Mouse (Mus musculus) neural tube, embryonic 14.5 days (tissue): Measurements from ENCODE around the gene Ccdc6. TPM values are rescaled to one million over a fixed set of nuclear protein-coding genes. Genes with fewer than 3 reads are reported as not detected.

Source experiments
- ATAC-seq: fragments of 200-750 bp; cut with Nextera tagmentation; 2 replicates; pipeline ENCODE4 v1.8.0; 2017; ENCODE audit warnings: low read depth, mild to moderate bottlenecking, moderate TSS enrichment, moderate library complexity
- H3K27ac ChIP-seq: fragments of 300-500 bp; sonication (generic); 2 replicates; pipeline ENCODE4 v1.5.1; 2014; ENCODE audit warnings: low read depth, mild to moderate bottlenecking, control low read depth, low read length, moderate library complexity, mixed read lengths
- H3K27me3 ChIP-seq: fragments of 300-500 bp; sonication (generic); 2 replicates; pipeline ENCODE4 v1.6.1; 2014; ENCODE audit warnings: low read length; ENCODE audit not compliant: control insufficient read depth, insufficient read depth
- H3K36me3 ChIP-seq: fragments of 300-500 bp; sonication (generic); 2 replicates; pipeline ENCODE4 v1.6.1; 2014; ENCODE audit warnings: low read length, mixed read lengths; ENCODE audit not compliant: control insufficient read depth, insufficient read depth
- H3K4me1 ChIP-seq: fragments of 300-500 bp; sonication (generic); 2 replicates; pipeline ENCODE4 v1.6.1; 2014; ENCODE audit warnings: low read length; ENCODE audit not compliant: control insufficient read depth, insufficient read depth
- H3K4me2 ChIP-seq: fragments of 300-500 bp; sonication (generic); 2 replicates; pipeline ENCODE4 v1.6.1; 2014; ENCODE audit warnings: mild to moderate bottlenecking, low read depth, low read length, control low read depth
- H3K4me3 ChIP-seq: fragments of 300-500 bp; sonication (generic); 2 replicates; pipeline ENCODE4 v1.5.1; 2014; ENCODE audit warnings: low read depth, low read length, control low read depth, mixed read lengths
- H3K9ac ChIP-seq: fragments of 300-500 bp; sonication (generic); replicated peaks from 2 replicates; pipeline ENCODE4 v1.6.1; 2014; ENCODE audit warnings: low read depth, mild to moderate bottlenecking, control low read depth, low read length, mixed read lengths
- H3K9me3 ChIP-seq: fragments of 300-500 bp; sonication (generic); 2 replicates; pipeline ENCODE4 v1.6.1; 2016; ENCODE audit warnings: low read length; ENCODE audit not compliant: control insufficient read depth
- WGBS: fragments of 180-500 bp; shearing (Covaris S2); extraction: QIAGEN DNeasy Blood & Tissue Kit; methylation state at CpG from one replicate; pipeline ENCODE4 v1.1.7; 2014; 5-methylcytosine and 5-hydroxymethylcytosine counted together
- polyA plus RNA-seq: library from polyadenylated mRNA; unstranded; fragments of >200 nt; fragmentation: Nextera tagmentation; extraction: Ambion mirVana; gene quantifications from 2 replicates; pipeline ENCODE4 v1.2.1, GENCODE M21; 2014

The Ccdc6 gene
- polyA plus RNA-seq, 1 experiment from 2014 or later = 43.6 TPM

DNA sequence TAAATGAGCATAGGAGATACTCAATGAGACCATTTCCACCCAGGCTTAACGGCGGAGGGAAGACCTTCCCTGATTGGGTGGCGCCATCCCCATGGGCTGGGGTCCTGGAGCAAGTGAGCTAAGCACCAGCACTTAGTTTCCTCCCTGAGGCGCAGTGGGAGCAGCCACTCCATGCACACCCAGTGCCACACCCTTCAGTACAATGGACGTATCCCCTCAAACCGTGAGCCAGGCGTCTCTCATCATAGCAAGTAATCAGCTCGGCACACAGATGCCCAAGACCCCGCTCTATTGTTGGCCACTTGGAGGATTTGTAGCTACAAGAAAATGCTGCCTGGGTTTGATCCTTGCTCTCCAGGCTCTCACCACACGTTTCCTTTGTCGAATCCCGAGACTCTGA, 49.0 kb downstream of the Ccdc6 start:
- no peak for ATAC-seq
- Histone ChIP-seq H3K4me3 (no peak overlapping the region), H3K27ac (no peak overlapping the region), H3K4me1 (peaks cover 3% of the 10 kb centered on the region; the same call in 1 of the 2 replicates), H3K9ac (no peak overlapping the region), H3K36me3 (peaks cover 10% of the 10 kb centered on the region), H3K4me2 (no peak overlapping the region), H3K9me3 (no peaks in the 10 kb centered on the region), H3K27me3 (no peaks in the 10 kb centered on the region)
- over 99% methylated on average over 12 of the region's 12 CpGs for WGBS

DNA sequence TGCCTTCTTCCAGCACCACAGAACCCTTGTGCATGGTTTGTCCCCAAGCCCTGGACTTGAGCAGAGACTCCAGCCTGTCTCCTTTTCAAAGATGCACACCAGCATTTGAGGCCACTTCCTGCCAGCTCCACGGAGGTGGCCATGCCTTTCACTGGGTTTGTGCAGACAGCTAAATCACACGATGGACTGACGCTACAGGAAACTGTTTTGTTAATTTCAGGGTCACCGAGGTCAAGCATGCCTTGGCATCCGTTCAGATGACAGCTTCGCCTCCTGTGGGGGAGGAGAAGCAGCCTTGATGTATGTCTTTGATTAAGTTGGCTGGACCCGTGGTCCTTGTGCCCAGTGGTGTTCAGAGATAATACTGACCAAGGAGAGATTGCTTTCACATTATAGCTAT, 52.2 kb downstream of the Ccdc6 start:
- H3K4me1 ChIP-seq = peaks cover 10% of the 10 kb centered on the region
- no peak overlapping the region for H3K27ac ChIP-seq
- H3K9me3 ChIP-seq = no peaks in the 10 kb centered on the region
- H3K4me2 ChIP-seq = no peak overlapping the region
- peaks cover 11% of the 10 kb centered on the region for H3K36me3 ChIP-seq
- no peak overlapping the region for H3K9ac ChIP-seq
- H3K4me3 ChIP-seq = no peak overlapping the region
- no peaks in the 10 kb centered on the region for H3K27me3 ChIP-seq
- 36% methylated on average over 7 of the region's 7 CpGs for WGBS
- no peak for ATAC-seq

GRCm38 (mm10) chr10:70150301-70150700, 53.4 kb downstream of the Ccdc6 start:
- Histone ChIP-seq H3K4me3 (no peak overlapping the region), H3K4me1 (peaks cover 10% of the 10 kb centered on the region), H3K4me2 (no peak overlapping the region), H3K9ac (no peak overlapping the region), H3K27me3 (no peaks in the 10 kb centered on the region), H3K36me3 (peaks cover 19% of the 10 kb centered on the region), H3K9me3 (no peaks in the 10 kb centered on the region), H3K27ac (no peak overlapping the region)
- 61% methylated on average over 4 of the region's 4 CpGs for WGBS
- ATAC-seq = no peak

DNA sequence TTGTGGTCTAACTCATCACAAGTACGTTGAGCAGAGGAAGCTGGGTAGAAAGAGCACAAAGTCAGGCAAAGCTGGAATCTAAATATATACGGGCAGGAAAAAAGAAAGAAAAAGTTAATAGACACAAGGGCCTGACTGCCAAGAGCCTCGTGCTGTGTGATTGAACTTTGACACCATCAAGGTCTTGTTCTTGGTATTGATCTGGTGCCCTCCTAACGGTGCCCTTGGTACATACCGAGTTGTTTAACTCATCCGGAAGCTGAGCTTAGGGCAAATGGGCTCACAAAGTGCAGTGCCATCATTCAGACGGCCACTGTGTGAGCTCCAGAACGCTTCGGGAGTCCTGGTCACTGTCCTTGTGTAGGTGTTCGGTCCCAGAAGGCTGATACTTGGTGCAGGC, 54.2 kb downstream of the Ccdc6 start:
- no peaks in the 10 kb centered on the region for H3K9me3 ChIP-seq
- H3K9ac ChIP-seq = no peak overlapping the region
- no peak overlapping the region for H3K4me2 ChIP-seq
- H3K4me1 ChIP-seq = peaks cover 10% of the 10 kb centered on the region
- ATAC-seq = no peak
- peaks cover 18% of the 10 kb centered on the region for H3K36me3 ChIP-seq
- H3K27me3 ChIP-seq = no peaks in the 10 kb centered on the region
- no peak overlapping the region for H3K4me3 ChIP-seq
- no peak overlapping the region for H3K27ac ChIP-seq
- 87% methylated on average over 10 of the region's 10 CpGs for WGBS

DNA sequence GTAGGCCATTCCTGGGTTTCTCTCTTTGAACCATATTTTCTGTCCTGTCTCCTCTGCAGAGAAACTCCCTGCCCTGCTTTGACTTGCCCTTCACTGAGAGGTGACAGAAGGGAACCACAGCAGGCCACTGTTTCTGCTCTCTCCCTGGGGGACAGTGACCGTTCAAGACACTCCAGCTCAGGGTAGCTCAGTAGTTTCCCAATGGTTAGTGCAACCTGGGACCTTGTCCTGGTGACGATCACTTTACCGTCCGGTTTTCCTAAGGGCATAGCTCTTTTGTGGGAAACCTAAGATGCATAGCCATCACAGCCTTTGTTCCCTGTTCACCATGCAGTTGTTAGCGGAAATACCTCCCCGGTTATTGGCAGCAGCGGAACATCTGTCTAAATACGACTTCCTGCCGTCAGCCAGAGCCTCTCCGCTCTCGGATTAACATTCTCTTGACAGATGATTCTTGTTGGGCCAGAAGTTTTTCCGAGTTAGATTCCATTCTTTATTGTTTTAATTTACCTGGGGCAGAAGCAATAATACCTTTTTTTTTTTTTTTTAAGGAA, 55.3 kb downstream of the Ccdc6 start:
- ATAC-seq = no peak
- Histone ChIP-seq H3K27me3 (no peaks in the 10 kb centered on the region), H3K4me2 (no peak overlapping the region), H3K27ac (peak overlapping the region; percentile 55), H3K9me3 (no peaks in the 10 kb centered on the region), H3K36me3 (peaks cover 18% of the 10 kb centered on the region), H3K4me1 (peaks cover 10% of the 10 kb centered on the region), H3K9ac (no peak overlapping the region), H3K4me3 (no peak overlapping the region)
- 56% methylated on average over 12 of the region's 12 CpGs for WGBS

- no peak for ATAC-seq
- H3K9me3 ChIP-seq = no peaks in the 10 kb centered on the region
- peaks cover 10% of the 10 kb centered on the region for H3K4me1 ChIP-seq
- H3K4me2 ChIP-seq = no peak overlapping the region
- WGBS = 71% methylated on average over 16 of the region's 16 CpGs
- no peak overlapping the region for H3K4me3 ChIP-seq
- no peak overlapping the region for H3K27ac ChIP-seq
- H3K9ac ChIP-seq = no peak overlapping the region
- peaks cover 18% of the 10 kb centered on the region for H3K36me3 ChIP-seq
- no peaks in the 10 kb centered on the region for H3K27me3 ChIP-seq
Observed at GRCm38 (mm10) chr10:70153810-70154209, 56.9 kb downstream of the Ccdc6 start.

DNA sequence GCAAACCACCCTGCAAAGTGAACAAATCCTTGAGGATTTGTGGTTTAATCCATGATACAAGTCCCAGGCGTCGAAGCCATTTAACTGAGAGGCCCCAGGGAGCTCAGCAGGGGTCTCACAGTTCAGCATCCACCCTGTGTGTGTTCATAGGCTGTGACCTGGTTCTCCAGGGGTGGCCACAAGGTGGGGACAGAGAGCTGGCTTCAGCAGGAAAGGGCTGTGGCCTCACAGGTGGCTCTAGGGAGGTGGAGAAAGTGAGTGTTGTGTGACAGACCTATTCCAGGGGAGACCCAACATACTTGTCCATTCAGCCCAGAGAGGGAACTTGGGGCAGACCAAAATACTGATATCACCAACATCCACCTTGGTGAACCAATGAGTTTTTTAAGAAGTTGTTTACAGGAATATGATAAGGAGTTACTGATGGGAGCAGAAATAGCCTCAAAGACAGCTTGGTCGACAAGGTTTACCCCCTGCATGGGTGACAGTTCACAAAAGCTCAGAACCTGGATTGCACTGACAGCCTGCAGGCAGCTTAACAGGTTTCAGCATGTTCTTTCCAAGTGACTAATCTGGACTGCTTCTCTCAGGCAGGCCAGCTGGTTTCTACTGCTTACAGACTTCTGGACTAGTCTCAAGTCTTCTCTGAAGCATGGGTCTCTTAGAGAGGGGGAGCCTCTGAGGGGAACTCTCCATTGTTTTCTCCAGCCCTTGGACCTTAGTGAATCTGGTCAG, 59.7 kb downstream of the Ccdc6 start:
- H3K4me3 ChIP-seq = no peak overlapping the region
- H3K9me3 ChIP-seq = no peaks in the 10 kb centered on the region
- 87% methylated on average over 3 of the region's 3 CpGs for WGBS
- H3K9ac ChIP-seq = no peak overlapping the region
- H3K27ac ChIP-seq = no peak overlapping the region
- no peaks in the 10 kb centered on the region for H3K27me3 ChIP-seq
- peaks cover 7% of the 10 kb centered on the region; the same call in 1 of the 2 replicates for H3K4me1 ChIP-seq
- H3K36me3 ChIP-seq = peaks cover 12% of the 10 kb centered on the region
- no peak for ATAC-seq
- H3K4me2 ChIP-seq = no peak overlapping the region

DNA sequence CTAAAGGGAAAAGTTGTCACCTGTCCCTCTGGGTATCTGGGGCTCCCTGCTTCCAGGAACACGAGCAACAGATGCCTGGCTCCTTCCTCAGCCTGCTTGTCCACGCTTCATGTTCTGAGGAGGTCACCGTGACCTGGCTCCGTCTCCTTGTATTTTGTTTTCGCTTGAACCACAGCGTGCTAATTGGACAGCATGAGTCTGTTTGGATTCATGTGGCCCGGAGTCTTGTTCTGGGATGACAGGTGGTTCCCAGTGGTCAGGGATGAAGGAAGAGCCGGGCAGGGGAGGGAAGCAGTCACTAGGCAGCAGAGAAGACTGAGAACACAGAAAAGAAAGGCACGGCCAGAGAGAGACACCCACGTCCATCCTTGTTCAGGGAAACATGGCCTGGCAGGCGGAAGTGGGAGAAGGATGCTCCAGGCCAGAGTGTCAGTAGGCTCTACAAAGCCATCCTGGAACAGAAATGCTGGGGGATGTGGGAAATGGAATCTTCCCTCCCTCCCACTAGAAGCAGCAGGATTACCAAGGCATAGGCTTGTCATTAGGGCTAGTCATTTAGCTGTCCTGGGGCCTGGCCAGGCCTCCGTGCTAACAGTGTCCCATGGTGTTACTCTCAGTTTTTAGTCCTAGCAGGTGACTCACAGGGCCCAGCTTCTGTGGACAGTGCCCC, 62.9 kb downstream of the Ccdc6 start:
- no peaks in the 10 kb centered on the region for H3K9me3 ChIP-seq
- no peak overlapping the region for H3K27ac ChIP-seq
- 74% methylated on average over 12 of the region's 12 CpGs for WGBS
- H3K9ac ChIP-seq = no peak overlapping the region
- H3K36me3 ChIP-seq = peaks cover 10% of the 10 kb centered on the region
- no peaks in the 10 kb centered on the region for H3K27me3 ChIP-seq
- ATAC-seq = no peak
- H3K4me3 ChIP-seq = no peak overlapping the region
- H3K4me1 ChIP-seq = peaks cover 4% of the 10 kb centered on the region; the same call in 1 of the 2 replicates
- H3K4me2 ChIP-seq = no peak overlapping the region

- H3K4me2 ChIP-seq = no peak overlapping the region
- H3K9ac ChIP-seq = no peak overlapping the region
- no peak overlapping the region for H3K27ac ChIP-seq
- H3K4me1 ChIP-seq = peaks cover 4% of the 10 kb centered on the region; the same call in 1 of the 2 replicates
- ATAC-seq = no peak
- H3K36me3 ChIP-seq = no peaks in the 10 kb centered on the region; the same call in 1 of the 2 replicates
- no peaks in the 10 kb centered on the region for H3K27me3 ChIP-seq
- no peaks in the 10 kb centered on the region for H3K9me3 ChIP-seq
- 93% methylated on average over 12 of the region's 12 CpGs for WGBS
- no peak overlapping the region for H3K4me3 ChIP-seq
Observed at GRCm38 (mm10) chr10:70160811-70161210, 63.9 kb downstream of the Ccdc6 start.
